Mouse (Mus musculus) cerebellum, adult 2 months (tissue): Measurements from ENCODE around the gene Asmt. TPM values are rescaled to one million over a fixed set of nuclear protein-coding genes. Genes with fewer than 3 reads are reported as not detected.

Experiments used
- DNase-seq, 2 experiments: peaks; one replicate each; pipeline ENCODE4 v3.0.0; 2021
- H3K27ac ChIP-seq: fragments of 200-500 bp; 2 replicates; pipeline ENCODE4 v1.5.1; 2012; ENCODE audit warnings: low read length, control low read depth, inconsistent platforms; ENCODE audit not compliant: insufficient read depth
- H3K27me3 ChIP-seq: fragments of 200-500 bp; 2 replicates; pipeline ENCODE4 v1.6.1; 2012; ENCODE audit warnings: inconsistent platforms, mild to moderate bottlenecking, low read length, moderate library complexity; ENCODE audit not compliant: control insufficient read depth, insufficient read depth
- H3K4me1 ChIP-seq: fragments of 200-500 bp; 2 replicates; pipeline ENCODE4 v1.6.1; 2011; ENCODE audit warnings: low read length; ENCODE audit not compliant: control insufficient read depth, insufficient read depth
- H3K4me3 ChIP-seq: fragments of 200-500 bp; replicated peaks from 2 replicates; pipeline ENCODE3; 2011; ENCODE audit warnings: mild to moderate bottlenecking, low read depth, low read length, control low read depth; ENCODE audit not compliant: insufficient read depth
- CTCF ChIP-seq: fragments of 200-500 bp; IDR thresholded peaks from 2 replicates; pipeline ENCODE4 v1.5.1; 2011; ENCODE audit warnings: low read depth, mild to moderate bottlenecking, control low read depth, low read length, moderate library complexity, borderline replicate concordance; ENCODE audit not compliant: insufficient read depth
- POLR2A ChIP-seq: fragments of 200-500 bp; IDR thresholded peaks from 2 replicates; pipeline ENCODE4 v1.6.1; 2011; ENCODE audit warnings: low read length, control low read depth, borderline replicate concordance; ENCODE audit not compliant: insufficient read depth
- WGBS: fragments of 180-500 bp; shearing (Covaris S2); methylation state at CpG from one replicate; pipeline ENCODE4 v1.1.7; 2018; 5-methylcytosine and 5-hydroxymethylcytosine counted together
- polyA plus RNA-seq: library from polyadenylated mRNA; depleted of rRNA; stranded (reverse); fragments of >200 nt; gene quantifications from 2 replicates; pipeline ENCODE4 v1.2.3, GENCODE M21; 2012

The Asmt gene
- polyA plus RNA-seq, 1 experiment = not detected

GRCm38 (mm10) chrX:170677266-170677665, 4.8 kb downstream of the Asmt start:
- Histone ChIP-seq H3K4me3 (no peak overlapping the region), H3K27me3 (no peaks in the 10 kb centered on the region), H3K27ac (no peak overlapping the region), H3K4me1 (no peaks in the 10 kb centered on the region)
- WGBS = 99% methylated on average over 17 of the region's 17 CpGs
- DNase-seq = no peak
- no peak for TF ChIP-seq CTCF
- no peak for TF ChIP-seq POLR2A

- no peak for DNase-seq
- Histone ChIP-seq H3K4me3 (no peak overlapping the region), H3K27me3 (no peaks in the 10 kb centered on the region), H3K4me1 (no peaks in the 10 kb centered on the region), H3K27ac (no peak overlapping the region)
- 99% methylated on average over 53 of the region's 53 CpGs for WGBS
- TF ChIP-seq POLR2A = no peak
- TF ChIP-seq CTCF = no peak
Measured at GRCm38 (mm10) chrX:170677680-170678079, 5.2 kb downstream of the Asmt start.
